Mouse (Mus musculus) hindlimb bud, embryonic 11.5 days (tissue): ENCODE measurements at regions not wholly inside any gene's neighbourhood (a gene's known extent, or its start where the extent isn't known, plus 50 kb on each side); places are given as distances from the start of the nearest gene placed in this dataset.

Experiments
- DNase-seq: peaks from one replicate; pipeline ENCODE4 v3.0.0-alpha.2; 2012; ENCODE audit warnings: low read depth, low spot score; ENCODE audit errors: extremely low spot score

GRCm38 (mm10) chr3:156252256-156252861 lies 309.2 kb upstream of the Negr1 start:
- no peak for DNase-seq

- no peak for DNase-seq
Observed at GRCm38 (mm10) chr3:156253172-156253934, 308.2 kb upstream of the Negr1 start.

- DNase-seq, result no peak
Observed at GRCm38 (mm10) chr3:156256719-156257118, 304.9 kb upstream of the Negr1 start.

- DNase-seq, result no peak
Observed at GRCm38 (mm10) chr3:156264654-156265053, 296.9 kb upstream of the Negr1 start.

- DNase-seq, result no peak
Observed at GRCm38 (mm10) chr3:156267727-156268126, 293.9 kb upstream of the Negr1 start.

- DNase-seq, result no peak
Observed at GRCm38 (mm10) chr3:156299984-156300770, 261.4 kb upstream of the Negr1 start.

GRCm38 (mm10) chr3:156301302-156301701 lies 260.3 kb upstream of the Negr1 start:
- no peak for DNase-seq

GRCm38 (mm10) chr3:156301745-156302144 lies 259.8 kb upstream of the Negr1 start:
- DNase-seq, result no peak

GRCm38 (mm10) chr3:156304174-156304573 lies 257.4 kb upstream of the Negr1 start:
- DNase-seq, result no peak

GRCm38 (mm10) chr3:156305064-156305463 lies 256.5 kb upstream of the Negr1 start:
- no peak for DNase-seq

GRCm38 (mm10) chr3:156335033-156335793 lies 226.4 kb upstream of the Negr1 start:
- no peak for DNase-seq

- DNase-seq, result no peak
Observed at GRCm38 (mm10) chr3:156341484-156341883, 220.1 kb upstream of the Negr1 start.

- DNase-seq, result no peak
Observed at GRCm38 (mm10) chr3:156351727-156352126, 209.9 kb upstream of the Negr1 start.

- DNase-seq, result no peak
Observed at GRCm38 (mm10) chr3:156353430-156353829, 208.2 kb upstream of the Negr1 start.

GRCm38 (mm10) chr3:156353841-156354473 lies 207.6 kb upstream of the Negr1 start:
- DNase-seq, result no peak

GRCm38 (mm10) chr3:156368669-156369343 lies 192.8 kb upstream of the Negr1 start:
- DNase-seq, result no peak

- DNase-seq, result no peak
Observed at GRCm38 (mm10) chr3:156376717-156377116, 184.9 kb upstream of the Negr1 start.

GRCm38 (mm10) chr3:156382919-156383318 lies 178.7 kb upstream of the Negr1 start:
- DNase-seq, result no peak

- no peak for DNase-seq
Observed at GRCm38 (mm10) chr3:156406136-156406535, 155.5 kb upstream of the Negr1 start.

GRCm38 (mm10) chr3:156407112-156407511 lies 154.5 kb upstream of the Negr1 start:
- no peak for DNase-seq
